Mouse (Mus musculus) hindbrain, embryonic 15.5 days (tissue): ENCODE data around the gene Gmeb2. TPM values are rescaled to one million over a fixed set of nuclear protein-coding genes. Genes with fewer than 3 reads are reported as not detected.

Experiments
- ATAC-seq: fragments of 200-750 bp; cut with Nextera tagmentation; 2 replicates; pipeline ENCODE4 v1.8.0; 2017; ENCODE audit warnings: low read depth, moderate number of reproducible peaks, moderate TSS enrichment; ENCODE audit not compliant: low FRiP score
- H3K27ac ChIP-seq: fragments of 300-500 bp; sonication (generic); replicated peaks from 2 replicates; pipeline ENCODE4 v1.5.1; 2015; ENCODE audit warnings: mild to moderate bottlenecking, inconsistent platforms
- H3K27me3 ChIP-seq: fragments of 300-500 bp; sonication (generic); 2 replicates; pipeline ENCODE4 v1.6.1; 2015; ENCODE audit warnings: control low read depth, inconsistent platforms
- H3K36me3 ChIP-seq: fragments of 300-500 bp; sonication (generic); 2 replicates; pipeline ENCODE4 v1.6.1; 2015; ENCODE audit warnings: control low read depth, inconsistent platforms
- H3K4me1 ChIP-seq: fragments of 300-500 bp; sonication (generic); replicated peaks from 2 replicates; pipeline ENCODE4 v1.6.1; 2015; ENCODE audit warnings: control low read depth, inconsistent platforms
- H3K4me2 ChIP-seq: fragments of 300-500 bp; sonication (generic); 2 replicates; pipeline ENCODE4 v1.6.1; 2015; ENCODE audit warnings: moderate library complexity, mild to moderate bottlenecking, inconsistent platforms
- H3K4me3 ChIP-seq: fragments of 300-500 bp; sonication (generic); 2 replicates; pipeline ENCODE4 v1.5.1; 2015; ENCODE audit warnings: mild to moderate bottlenecking, inconsistent platforms
- H3K9ac ChIP-seq: fragments of 300-500 bp; sonication (generic); 2 replicates; pipeline ENCODE4 v1.6.1; 2015; ENCODE audit warnings: inconsistent platforms
- H3K9me3 ChIP-seq: fragments of 300-500 bp; sonication (generic); 2 replicates; pipeline ENCODE4 v1.6.1; 2016; ENCODE audit warnings: control low read depth, inconsistent platforms
- WGBS: fragments of 180-500 bp; shearing (Covaris S2); methylation state at CpG from one replicate; pipeline ENCODE4 v1.1.7; 2015; 5-methylcytosine and 5-hydroxymethylcytosine counted together
- polyA plus RNA-seq: library from polyadenylated mRNA; unstranded; fragments of >200 nt; fragmentation: Nextera tagmentation; extraction: Ambion mirVana; gene quantifications from 2 replicates; pipeline ENCODE4 v1.2.1, GENCODE M21; 2015

The Gmeb2 gene
- polyA plus RNA-seq, 1 experiment from 2014 or later = 15.1 TPM

GRCm38 (mm10) chr2:181307144-181307804 lies 19.4 kb upstream of the Gmeb2 start:
- Histone ChIP-seq H3K27me3 (no peaks in the 10 kb centered on the region), H3K36me3 (peaks cover 33% of the 10 kb centered on the region), H3K27ac (no peak overlapping the region), H3K4me3 (no peak overlapping the region), H3K9me3 (no peaks in the 10 kb centered on the region), H3K9ac (no peak overlapping the region), H3K4me1 (peaks cover 27% of the 10 kb centered on the region), H3K4me2 (no peak overlapping the region)
- ATAC-seq = no peak; the same call in 1 of the 2 replicates
- WGBS = 13% methylated on average over 30 of the region's 30 CpGs

GRCm38 (mm10) chr2:181304944-181305343 lies 17.1 kb upstream of the Gmeb2 start:
- Histone ChIP-seq H3K36me3 (peaks cover 38% of the 10 kb centered on the region), H3K9ac (no peak overlapping the region), H3K4me1 (peaks cover 8% of the 10 kb centered on the region; the same call in 1 of the 2 replicates), H3K9me3 (no peaks in the 10 kb centered on the region), H3K27me3 (no peaks in the 10 kb centered on the region), H3K4me3 (no peak overlapping the region), H3K4me2 (no peak overlapping the region), H3K27ac (no peak overlapping the region)
- 81% methylated on average over 1 of the region's 1 CpGs for WGBS
- ATAC-seq = no peak

GRCm38 (mm10) chr2:181302041-181302440 lies 14.2 kb upstream of the Gmeb2 start:
- peaks cover 26% of the 10 kb centered on the region for H3K36me3 ChIP-seq
- WGBS = 40% methylated on average over 3 of the region's 3 CpGs

GRCm38 (mm10) chr2:181290937-181291336 lies 3.1 kb upstream of the Gmeb2 start:
- 84% methylated on average over 1 of the region's 1 CpGs for WGBS
- Histone ChIP-seq H3K36me3 (no peaks in the 10 kb centered on the region), H3K27ac (no peak overlapping the region), H3K9me3 (no peaks in the 10 kb centered on the region), H3K27me3 (no peaks in the 10 kb centered on the region), H3K4me2 (no peak overlapping the region), H3K9ac (no peak overlapping the region), H3K4me3 (no peak overlapping the region), H3K4me1 (peaks cover 22% of the 10 kb centered on the region)
- no peak for ATAC-seq

More at GRCm38 (mm10) chr2:181302041-181302440, 14.2 kb upstream of the Gmeb2 start:
- Histone ChIP-seq H3K4me2 (no peak overlapping the region), H3K4me3 (no peak overlapping the region), H3K9me3 (no peaks in the 10 kb centered on the region), H3K4me1 (peaks cover 5% of the 10 kb centered on the region; the same call in 1 of the 2 replicates), H3K27me3 (no peaks in the 10 kb centered on the region), H3K9ac (no peak overlapping the region), H3K27ac (no peak overlapping the region)
- ATAC-seq = no peak

GRCm38 (mm10) chr2:181288691-181289090 lies 856 bp upstream of the Gmeb2 start:
- H3K27ac ChIP-seq = peak overlapping the region; percentile 98; the same call in 1 of the 2 replicates
- peaks cover 2% of the 10 kb centered on the region; the same call in 1 of the 2 replicates for H3K36me3 ChIP-seq
- 78% methylated on average over 3 of the region's 3 CpGs for WGBS
- no peaks in the 10 kb centered on the region for H3K27me3 ChIP-seq
- peak overlapping the region; percentile 58 for H3K4me3 ChIP-seq
- H3K4me2 ChIP-seq = peak overlapping the region; percentile 66
- no peaks in the 10 kb centered on the region for H3K9me3 ChIP-seq
- H3K4me1 ChIP-seq = peaks cover 22% of the 10 kb centered on the region
- ATAC-seq = no peak
- H3K9ac ChIP-seq = no peak overlapping the region

GRCm38 (mm10) chr2:181287338-181287957 lies 387 bp downstream of the Gmeb2 start:
- H3K9me3 ChIP-seq = no peaks in the 10 kb centered on the region
- peak overlapping the region; percentile 98 for H3K27ac ChIP-seq
- H3K4me1 ChIP-seq = peaks cover 22% of the 10 kb centered on the region
- peak; percentile 91 for ATAC-seq
- H3K4me3 ChIP-seq = peak overlapping the region; percentile 58
- peak overlapping the region; percentile 65 for H3K4me2 ChIP-seq
- H3K9ac ChIP-seq = peak overlapping the region; percentile 65
- H3K36me3 ChIP-seq = peaks cover 8% of the 10 kb centered on the region
- no peaks in the 10 kb centered on the region for H3K27me3 ChIP-seq
- WGBS = 2% methylated on average over 40 of the region's 71 CpGs

- Histone ChIP-seq H3K27ac (peak overlapping the region; percentile 98), H3K9me3 (no peaks in the 10 kb centered on the region), H3K4me1 (peaks cover 22% of the 10 kb centered on the region), H3K4me2 (peak overlapping the region; percentile 65), H3K4me3 (peak overlapping the region; percentile 58), H3K36me3 (peaks cover 14% of the 10 kb centered on the region), H3K9ac (peak overlapping the region; percentile 65), H3K27me3 (no peaks in the 10 kb centered on the region)
- 60% methylated on average over 6 of the region's 6 CpGs for WGBS
- ATAC-seq = no peak
Measured at GRCm38 (mm10) chr2:181286629-181287337, 1.1 kb downstream of the Gmeb2 start.

GRCm38 (mm10) chr2:181279968-181280367 lies 7.9 kb downstream of the Gmeb2 start:
- no peak for ATAC-seq
- Histone ChIP-seq H3K36me3 (peaks cover 45% of the 10 kb centered on the region), H3K27ac (no peak overlapping the region), H3K9ac (no peak overlapping the region), H3K27me3 (no peaks in the 10 kb centered on the region), H3K4me3 (no peak overlapping the region), H3K9me3 (no peaks in the 10 kb centered on the region), H3K4me2 (no peak overlapping the region), H3K4me1 (no peaks in the 10 kb centered on the region)
- WGBS = 63% methylated on average over 1 of the region's 1 CpGs

- no peak overlapping the region for H3K27ac ChIP-seq
- no peaks in the 10 kb centered on the region for H3K9me3 ChIP-seq
- H3K9ac ChIP-seq = no peak overlapping the region
- H3K36me3 ChIP-seq = peaks cover 44% of the 10 kb centered on the region
- no peak overlapping the region for H3K4me3 ChIP-seq
- 81% methylated on average over 3 of the region's 3 CpGs for WGBS
- ATAC-seq = no peak
- H3K27me3 ChIP-seq = no peaks in the 10 kb centered on the region
- no peaks in the 10 kb centered on the region for H3K4me1 ChIP-seq
- no peak overlapping the region for H3K4me2 ChIP-seq
Measured at GRCm38 (mm10) chr2:181277866-181278265, 10.0 kb downstream of the Gmeb2 start.

- H3K36me3 ChIP-seq = peaks cover 38% of the 10 kb centered on the region
- H3K27ac ChIP-seq = no peak overlapping the region
- no peak for ATAC-seq
- 96% methylated on average over 1 of the region's 1 CpGs for WGBS
- H3K4me2 ChIP-seq = no peak overlapping the region
- H3K9ac ChIP-seq = no peak overlapping the region
- H3K4me1 ChIP-seq = no peaks in the 10 kb centered on the region
- no peaks in the 10 kb centered on the region for H3K9me3 ChIP-seq
- no peaks in the 10 kb centered on the region for H3K27me3 ChIP-seq
- H3K4me3 ChIP-seq = no peak overlapping the region
Measured at GRCm38 (mm10) chr2:181276766-181277165, 11.1 kb downstream of the Gmeb2 start.

GRCm38 (mm10) chr2:181274639-181275038 lies 13.2 kb downstream of the Gmeb2 start:
- no peak overlapping the region for H3K9ac ChIP-seq
- no peak overlapping the region for H3K27ac ChIP-seq
- no peaks in the 10 kb centered on the region for H3K4me1 ChIP-seq
- 65% methylated on average over 4 of the region's 4 CpGs for WGBS
- no peaks in the 10 kb centered on the region for H3K9me3 ChIP-seq
- H3K36me3 ChIP-seq = peaks cover 49% of the 10 kb centered on the region
- no peak for ATAC-seq
- no peak overlapping the region for H3K4me3 ChIP-seq
- H3K4me2 ChIP-seq = no peak overlapping the region
- no peaks in the 10 kb centered on the region for H3K27me3 ChIP-seq

GRCm38 (mm10) chr2:181273829-181274228 lies 14.0 kb downstream of the Gmeb2 start:
- no peaks in the 10 kb centered on the region for H3K9me3 ChIP-seq
- no peaks in the 10 kb centered on the region for H3K4me1 ChIP-seq
- no peak overlapping the region for H3K9ac ChIP-seq
- H3K27me3 ChIP-seq = no peaks in the 10 kb centered on the region
- no peak for ATAC-seq
- WGBS = 96% methylated on average over 2 of the region's 2 CpGs
- H3K36me3 ChIP-seq = peaks cover 48% of the 10 kb centered on the region
- H3K27ac ChIP-seq = no peak overlapping the region
- no peak overlapping the region for H3K4me2 ChIP-seq
- no peak overlapping the region for H3K4me3 ChIP-seq
